Mouse (Mus musculus) ES-E14 (cell line): ENCODE measurements around the gene Peli1. TPM values are rescaled to one million over a fixed set of nuclear protein-coding genes. Genes with fewer than 3 reads are reported as not detected.

Experiments used
- DNase-seq: peaks from one replicate; pipeline ENCODE4 v3.0.0-alpha.2; 2013; ENCODE audit warnings: low read depth, low spot score
- H3K27ac ChIP-seq: 2 replicates; pipeline ENCODE4 v1.5.1; 2012; ENCODE audit warnings: low read depth, mild to moderate bottlenecking, low read length, moderate library complexity, mixed read lengths; ENCODE audit not compliant: poor library complexity, insufficient read depth, severe bottlenecking
- H3K36me3 ChIP-seq: 2 replicates; pipeline ENCODE4 v1.6.1; 2012; ENCODE audit warnings: mild to moderate bottlenecking, low read length, moderate library complexity, mixed read lengths; ENCODE audit not compliant: control insufficient read depth, poor library complexity, insufficient read depth, severe bottlenecking
- H3K4me1 ChIP-seq, 2 experiments: fragments of 150-350 bp in 1 of 2; sonication (generic) in 1 of 2; 2 replicates each; pipeline ENCODE4 v1.6.1; 2012; ENCODE audit warnings: low read length in 2 of 2, mild to moderate bottlenecking in 1 of 2, mixed read lengths in 1 of 2; ENCODE audit not compliant: control insufficient read depth in 2 of 2, insufficient read depth in 2 of 2, poor library complexity in 1 of 2
- H3K4me3 ChIP-seq, 2 experiments: fragments of 150-350 bp in 1 of 2; sonication (generic) in 1 of 2; 2 replicates each; pipeline ENCODE4 v1.5.1; 2012; ENCODE audit warnings: low read length in 2 of 2, low read depth in 1 of 2, mild to moderate bottlenecking in 1 of 2, mixed read lengths in 1 of 2; ENCODE audit not compliant: insufficient read depth in 1 of 2, poor library complexity in 1 of 2, severe bottlenecking in 1 of 2
- H3K9ac ChIP-seq: 2 replicates; pipeline ENCODE4 v1.6.1; 2012; ENCODE audit warnings: low read depth, mild to moderate bottlenecking, low read length, mixed read lengths; ENCODE audit not compliant: poor library complexity, insufficient read depth, severe bottlenecking
- H3K9me3 ChIP-seq: fragments of 150-350 bp; sonication (generic); 2 replicates; pipeline ENCODE4 v1.6.1; 2012; ENCODE audit warnings: low read depth, mild to moderate bottlenecking, low read length; ENCODE audit not compliant: control insufficient read depth, insufficient read depth
- CHD2 ChIP-seq: IDR thresholded peaks from 2 replicates; pipeline ENCODE4 v1.6.1; 2014; ENCODE audit warnings: mild to moderate bottlenecking, low read depth, low read length, inconsistent platforms
- HCFC1 ChIP-seq: IDR thresholded peaks from 2 replicates; pipeline ENCODE4 v1.6.1; 2012; ENCODE audit warnings: low read length, inconsistent platforms, borderline replicate concordance; ENCODE audit not compliant: insufficient read depth
- MAFK ChIP-seq: IDR thresholded peaks from 2 replicates; pipeline ENCODE4 v1.6.1; 2014; ENCODE audit warnings: mild to moderate bottlenecking, low read depth, low read length, inconsistent platforms; ENCODE audit not compliant: insufficient read depth
- ZC3H11A ChIP-seq: IDR thresholded peaks from 2 replicates; pipeline ENCODE4 v1.6.1; 2012; ENCODE audit warnings: low read depth, mild to moderate bottlenecking, inconsistent platforms, low read length, borderline replicate concordance
- ZNF384 ChIP-seq: IDR thresholded peaks from 2 replicates; pipeline ENCODE4 v1.6.1; 2012; ENCODE audit warnings: low read depth, low read length, inconsistent platforms
- in situ Hi-C, 2 experiments: fragments of 600-800 bp; cut with MboI; formaldehyde crosslinking; loops; one replicate each; pipeline ENCODE4 v1.15.1; 2025; ENCODE audit warnings: low sequenced_read_pairs in 2 of 2, inconsistent platforms in 1 of 2; ENCODE audit not compliant: unreplicated experiment in 2 of 2
- total RNA-seq: library from RNA; depleted of rRNA; stranded (reverse); fragments of 300-350 nt; gene quantifications from 2 replicates; pipeline ENCODE4 v1.2.3, GENCODE M21; 2012

Gene Peli1
- total RNA-seq, 1 experiment = 17.3 TPM

- Histone ChIP-seq H3K27ac (no peak overlapping the region), H3K36me3 (no peaks in the 10 kb centered on the region), H3K4me1 (no peaks in the 10 kb centered on the region), H3K4me3 (no peak overlapping the region), H3K9ac (no peak overlapping the region), H3K9me3 (no peaks in the 10 kb centered on the region)
- no peak for TF ChIP-seq CHD2
- TF ChIP-seq ZNF384 = no peak
- no peak for TF ChIP-seq ZC3H11A
- TF ChIP-seq MAFK = no peak
- no peak for TF ChIP-seq HCFC1
- in situ Hi-C loops = no loop called here
- DNase-seq = no peak
Measured at GRCm38 (mm10) chr11:21063271-21063670, 27.8 kb upstream of the Peli1 start.

- DNase-seq = no peak
- no peaks in the 10 kb centered on the region for H3K36me3 ChIP-seq
- no peak overlapping the region for H3K9ac ChIP-seq
- in situ Hi-C loops = no loop called here
- no peaks in the 10 kb centered on the region for H3K9me3 ChIP-seq
- TF ChIP-seq ZNF384 = no peak
- no peak for TF ChIP-seq MAFK
- no peak for TF ChIP-seq CHD2
- TF ChIP-seq HCFC1 = no peak
- no peak for TF ChIP-seq ZC3H11A
- H3K4me3 ChIP-seq = no peak overlapping the region
- no peak overlapping the region for H3K27ac ChIP-seq
- no peaks in the 10 kb centered on the region for H3K4me1 ChIP-seq
Measured at GRCm38 (mm10) chr11:21079400-21079799, 11.7 kb upstream of the Peli1 start.

GRCm38 (mm10) chr11:21079851-21080362, 11.2 kb upstream of the Peli1 start:
- DNase-seq = no peak
- H3K36me3 ChIP-seq = no peaks in the 10 kb centered on the region
- no peak overlapping the region for H3K4me3 ChIP-seq
- no peak overlapping the region for H3K9ac ChIP-seq
- in situ Hi-C loops = no loop called here
- TF ChIP-seq CHD2 = no peak
- TF ChIP-seq HCFC1 = no peak
- TF ChIP-seq MAFK = no peak
- no peak for TF ChIP-seq ZNF384
- TF ChIP-seq ZC3H11A = no peak
- H3K9me3 ChIP-seq = no peaks in the 10 kb centered on the region
- no peaks in the 10 kb centered on the region for H3K4me1 ChIP-seq
- no peak overlapping the region for H3K27ac ChIP-seq

- Histone ChIP-seq H3K4me3 (no peak overlapping the region), H3K9ac (no peak overlapping the region), H3K4me1 (no peaks in the 10 kb centered on the region), H3K27ac (no peak overlapping the region), H3K9me3 (no peaks in the 10 kb centered on the region), H3K36me3 (no peaks in the 10 kb centered on the region)
- no peak for TF ChIP-seq HCFC1
- TF ChIP-seq ZNF384 = no peak
- no peak for TF ChIP-seq MAFK
- no peak for TF ChIP-seq ZC3H11A
- TF ChIP-seq CHD2 = no peak
- no peak for DNase-seq
- in situ Hi-C loops = no loop called here
Measured at GRCm38 (mm10) chr11:21081169-21081568, 9.9 kb upstream of the Peli1 start.

GRCm38 (mm10) chr11:21082711-21083110, 8.4 kb upstream of the Peli1 start:
- Histone ChIP-seq H3K27ac (no peak overlapping the region), H3K36me3 (no peaks in the 10 kb centered on the region), H3K4me1 (no peaks in the 10 kb centered on the region), H3K4me3 (no peak overlapping the region), H3K9ac (no peak overlapping the region), H3K9me3 (no peaks in the 10 kb centered on the region)
- no peak for DNase-seq
- in situ Hi-C loops = no loop called here
- TF ChIP-seq ZNF384 (no peak), CHD2 (no peak), MAFK (no peak), ZC3H11A (no peak), HCFC1 (no peak)
